Mouse (Mus musculus) limb, embryonic 10.5 days (tissue): ENCODE data around the gene BC029722. TPM values are rescaled to one million over a fixed set of nuclear protein-coding genes. Genes with fewer than 3 reads are reported as not detected.

Experiments
- polyA plus RNA-seq: library from polyadenylated mRNA; unstranded; fragments of >200 nt; fragmentation: Nextera tagmentation; extraction: Ambion mirVana; gene quantifications from 2 replicates; pipeline ENCODE4 v1.2.1, GENCODE M21; 2016

The BC029722 gene
- polyA plus RNA-seq, 1 experiment from 2014 or later: 8.2 TPM

Other genes with a start within 250 kb of the BC029722 start
- 24.3 and 25.1 TPM in 2 replicates for gene Gss, start 226.6 kb downstream of the BC029722 start, polyA plus RNA-seq
- gene Myh7b, start 208.2 kb downstream of the BC029722 start, polyA plus RNA-seq: 0.36 and 0.63 TPM in 2 replicates
- gene Trpc4ap, start 127.0 kb downstream of the BC029722 start, polyA plus RNA-seq: 125 and 141 TPM in 2 replicates
- gene Edem2, start 90.0 kb downstream of the BC029722 start, polyA plus RNA-seq: 22.1 and 26.6 TPM in 2 replicates
- gene Gm17581, start 83.6 kb downstream of the BC029722 start, polyA plus RNA-seq: not detected in 2 replicates
- gene Procr, start 68.3 kb downstream of the BC029722 start, polyA plus RNA-seq: 0.87 and 1.9 TPM in 2 replicates
- gene Mmp24, start 44.1 kb downstream of the BC029722 start, polyA plus RNA-seq: 0.05 TPM in 1 of 2 replicates, not detected in the other
- gene Eif6, start 7.5 kb upstream of the BC029722 start, polyA plus RNA-seq: 250 and 301 TPM in 2 replicates
- 0.31 and 0.39 TPM in 2 replicates for gene Fam83c, start 15.4 kb upstream of the BC029722 start, polyA plus RNA-seq
- 78.6 and 83.1 TPM in 2 replicates for gene Uqcc1, start 110.9 kb upstream of the BC029722 start, polyA plus RNA-seq
- 0.13 and 0.18 TPM in 2 replicates for gene Gm15557, start 121.3 kb upstream of the BC029722 start, polyA plus RNA-seq
- 1.4 and 8.1 TPM in 2 replicates for gene Gdf5, start 125.9 kb upstream of the BC029722 start, polyA plus RNA-seq
- gene Cep250, start 137.0 kb upstream of the BC029722 start, polyA plus RNA-seq: 28.7 and 34.3 TPM in 2 replicates
- gene 6430550D23Rik, start 188.6 kb upstream of the BC029722 start, polyA plus RNA-seq: 1.2 and 1.5 TPM in 2 replicates
- 191 TPM in 2 replicates for gene Ergic3, start 188.6 kb upstream of the BC029722 start, polyA plus RNA-seq
- not detected in 2 replicates for gene Fer1l4, start 233.5 kb upstream of the BC029722 start, polyA plus RNA-seq
- 5.6 and 5.9 TPM in 2 replicates for gene Spag4, start 245.7 kb upstream of the BC029722 start, polyA plus RNA-seq